Mouse (Mus musculus) cortical plate, adult 2 months (tissue): ENCODE data around the gene Tbc1d9b.

Experiments used
- CTCF ChIP-seq: fragments of 200-500 bp; IDR thresholded peaks from 2 replicates; pipeline ENCODE4 v1.5.1; 2011; ENCODE audit warnings: mild to moderate bottlenecking, control low read depth, low read length; ENCODE audit not compliant: insufficient read depth; ENCODE audit errors: extremely low read depth
- POLR2A ChIP-seq: fragments of 200-500 bp; IDR thresholded peaks from 2 replicates; pipeline ENCODE4 v1.6.1; 2011; ENCODE audit warnings: mild to moderate bottlenecking, low read length, control low read depth; ENCODE audit not compliant: insufficient read depth; ENCODE audit errors: extremely low read depth

GRCm38 (mm10) chr11:50155785-50156184, 24.6 kb downstream of the Tbc1d9b start:
- TF ChIP-seq CTCF (no peak), POLR2A (no peak)
